Mouse (Mus musculus) forebrain, embryonic 11.5 days (tissue): ENCODE measurements around the gene Shisal2b. TPM values are rescaled to one million over a fixed set of nuclear protein-coding genes. Genes with fewer than 3 reads are reported as not detected.
"Not testable (repeated sequence)": the region's sequence is repeated elsewhere in the genome, so short reads cannot be mapped to it uniquely, and the experiment has no call there.

Experiments used
- ATAC-seq: fragments of 200-750 bp; cut with Nextera tagmentation; replicated peaks from 2 replicates; pipeline ENCODE4 v1.8.0; 2017; ENCODE audit warnings: moderate TSS enrichment; ENCODE audit not compliant: low FRiP score
- DNase-seq: peaks from one replicate; pipeline ENCODE4 v3.0.0-alpha.2; 2017; ENCODE audit warnings: low spot score
- H3K27ac ChIP-seq: fragments of 300-500 bp; sonication (generic); 2 replicates; pipeline ENCODE4 v1.5.1; 2014; ENCODE audit warnings: low read depth, low read length
- H3K27me3 ChIP-seq: fragments of 300-500 bp; sonication (generic); 2 replicates; pipeline ENCODE4 v1.6.1; 2014; ENCODE audit warnings: mild to moderate bottlenecking, low read length, mixed read lengths; ENCODE audit not compliant: control insufficient read depth, insufficient read depth
- H3K36me3 ChIP-seq: fragments of 300-500 bp; sonication (generic); 2 replicates; pipeline ENCODE4 v1.6.1; 2014; ENCODE audit warnings: mild to moderate bottlenecking, low read length, moderate library complexity, mixed read lengths; ENCODE audit not compliant: control insufficient read depth, insufficient read depth
- H3K4me1 ChIP-seq: fragments of 300-500 bp; sonication (generic); replicated peaks from 2 replicates; pipeline ENCODE4 v1.6.1; 2014; ENCODE audit warnings: low read length, mixed read lengths; ENCODE audit not compliant: control insufficient read depth, insufficient read depth
- H3K4me2 ChIP-seq: fragments of 300-500 bp; sonication (generic); 2 replicates; pipeline ENCODE4 v1.6.1; 2014; ENCODE audit warnings: low read depth, mild to moderate bottlenecking, low read length, moderate library complexity, mixed read lengths; ENCODE audit not compliant: severe bottlenecking
- H3K4me3 ChIP-seq: fragments of 300-500 bp; sonication (generic); 2 replicates; pipeline ENCODE4 v1.5.1; 2014; ENCODE audit warnings: low read depth, low read length
- H3K9ac ChIP-seq: fragments of 300-500 bp; sonication (generic); 2 replicates; pipeline ENCODE4 v1.6.1; 2014; ENCODE audit warnings: low read length
- H3K9me3 ChIP-seq: fragments of 300-500 bp; sonication (generic); 2 replicates; pipeline ENCODE4 v1.6.1; 2016; ENCODE audit warnings: low read length, mixed read lengths; ENCODE audit not compliant: control insufficient read depth
- WGBS: fragments of 180-500 bp; shearing (Covaris S2); extraction: QIAGEN DNeasy Blood & Tissue Kit; methylation state at CpG from one replicate; pipeline ENCODE4 v1.1.7; 2014; 5-methylcytosine and 5-hydroxymethylcytosine counted together
- polyA plus RNA-seq: library from polyadenylated mRNA; unstranded; fragments of >200 nt; fragmentation: Nextera tagmentation; extraction: Ambion mirVana; gene quantifications from 2 replicates; pipeline ENCODE4 v1.2.1, GENCODE M21; 2014

Shisal2b gene
- polyA plus RNA-seq = 0.43 and 0.80 TPM in 2 replicates

- peak; percentile 75 for DNase-seq
- 5% methylated on average over 35 of the region's 38 CpGs for WGBS
- no peaks in the 10 kb centered on the region for H3K36me3 ChIP-seq
- H3K27me3 ChIP-seq = no peaks in the 10 kb centered on the region; the same call in 1 of the 2 replicates
- peak; percentile 80 for ATAC-seq
- H3K9me3 ChIP-seq = no peaks in the 10 kb centered on the region
- H3K4me3 ChIP-seq = peak within 1 kb of the TSS; percentile 43
- H3K4me1 ChIP-seq = no peaks in the 10 kb centered on the region
- H3K9ac ChIP-seq = peak within 1 kb of the TSS; percentile 68
- H3K4me2 ChIP-seq = peak within 1 kb of the TSS; percentile 92
- H3K27ac ChIP-seq = no peak within 1 kb of the TSS
These were observed at the start of gene Shisal2b for GRCm38 (mm10) chr13:104863127-104863979. TSS of gene Shisal2b (minus strand) at chr13:104863893.

GRCm38 (mm10) chr13:104911626-104912025 lies 47.9 kb upstream of the Shisal2b start:
- H3K27me3 ChIP-seq, DNase-seq, H3K4me2 ChIP-seq, ATAC-seq, H3K27ac ChIP-seq, H3K9me3 ChIP-seq, H3K4me1 ChIP-seq, H3K36me3 ChIP-seq, H3K9ac ChIP-seq, H3K4me3 ChIP-seq: not testable (repeated sequence)
- 48% methylated on average over 5 of the region's 5 CpGs for WGBS

DNA sequence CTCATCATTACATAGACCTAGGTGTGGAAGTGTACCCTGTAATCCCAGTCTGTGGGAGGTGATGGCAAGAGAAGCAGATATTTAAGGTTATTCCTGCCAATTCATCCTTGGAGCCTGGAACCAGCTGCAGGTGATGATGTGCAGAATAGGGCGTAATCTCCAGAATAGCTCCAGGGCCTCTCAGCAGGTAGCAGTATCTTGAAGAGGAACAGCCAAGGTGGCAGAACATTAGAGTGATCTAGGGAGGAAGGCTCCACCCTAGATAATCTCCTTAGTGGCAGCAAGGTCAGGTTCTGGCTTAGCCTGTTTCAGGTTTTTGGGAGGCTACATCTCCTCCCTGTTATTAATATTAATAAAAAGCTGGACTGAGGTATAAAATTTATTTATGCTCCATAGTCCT lies 47.3 kb upstream of the Shisal2b start:
- not testable (repeated sequence) for H3K27me3 ChIP-seq, H3K4me2 ChIP-seq, H3K9me3 ChIP-seq, ATAC-seq, H3K4me1 ChIP-seq, H3K27ac ChIP-seq, H3K9ac ChIP-seq, H3K4me3 ChIP-seq, DNase-seq, H3K36me3 ChIP-seq
- 94% methylated on average over 1 of the region's 1 CpGs for WGBS

- no peak overlapping the region for H3K27ac ChIP-seq
- ATAC-seq (no peak), DNase-seq (no peak)
- 0 out of 2 replicates have a peak, but pooled peaks cover 3% of the 10 kb centered on the region for H3K4me1 ChIP-seq
- H3K9me3 ChIP-seq = no peaks in the 10 kb centered on the region
- no peaks in the 10 kb centered on the region for H3K27me3 ChIP-seq
- H3K4me3 ChIP-seq = no peak overlapping the region
- H3K4me2 ChIP-seq = no peak overlapping the region
- no peak overlapping the region for H3K9ac ChIP-seq
- 35% methylated on average over 7 of the region's 7 CpGs for WGBS
- H3K36me3 ChIP-seq = no peaks in the 10 kb centered on the region
These were observed 45.0 kb upstream of the Shisal2b start for GRCm38 (mm10) chr13:104908691-104909090.

GRCm38 (mm10) chr13:104894771-104895170 lies 31.1 kb upstream of the Shisal2b start:
- WGBS = 95% methylated on average over 1 of the region's 1 CpGs
- H3K36me3 ChIP-seq = no peaks in the 10 kb centered on the region
- H3K27ac ChIP-seq = no peak overlapping the region
- DNase-seq (no peak), ATAC-seq (no peak)
- no peak overlapping the region for H3K9ac ChIP-seq
- no peak overlapping the region for H3K4me3 ChIP-seq
- no peaks in the 10 kb centered on the region for H3K4me1 ChIP-seq
- no peaks in the 10 kb centered on the region for H3K27me3 ChIP-seq
- no peak overlapping the region for H3K4me2 ChIP-seq
- no peaks in the 10 kb centered on the region for H3K9me3 ChIP-seq

- H3K36me3 ChIP-seq = no peaks in the 10 kb centered on the region
- H3K9me3 ChIP-seq = no peaks in the 10 kb centered on the region
- H3K4me1 ChIP-seq = no peaks in the 10 kb centered on the region
- 79% methylated on average over 4 of the region's 4 CpGs for WGBS
- no peak overlapping the region for H3K9ac ChIP-seq
- H3K4me2 ChIP-seq = no peak overlapping the region
- H3K4me3 ChIP-seq = no peak overlapping the region
- no peaks in the 10 kb centered on the region for H3K27me3 ChIP-seq
- no peak for DNase-seq
- no peak for ATAC-seq
- no peak overlapping the region for H3K27ac ChIP-seq
These were observed 28.6 kb upstream of the Shisal2b start for GRCm38 (mm10) chr13:104892337-104892736.

DNA sequence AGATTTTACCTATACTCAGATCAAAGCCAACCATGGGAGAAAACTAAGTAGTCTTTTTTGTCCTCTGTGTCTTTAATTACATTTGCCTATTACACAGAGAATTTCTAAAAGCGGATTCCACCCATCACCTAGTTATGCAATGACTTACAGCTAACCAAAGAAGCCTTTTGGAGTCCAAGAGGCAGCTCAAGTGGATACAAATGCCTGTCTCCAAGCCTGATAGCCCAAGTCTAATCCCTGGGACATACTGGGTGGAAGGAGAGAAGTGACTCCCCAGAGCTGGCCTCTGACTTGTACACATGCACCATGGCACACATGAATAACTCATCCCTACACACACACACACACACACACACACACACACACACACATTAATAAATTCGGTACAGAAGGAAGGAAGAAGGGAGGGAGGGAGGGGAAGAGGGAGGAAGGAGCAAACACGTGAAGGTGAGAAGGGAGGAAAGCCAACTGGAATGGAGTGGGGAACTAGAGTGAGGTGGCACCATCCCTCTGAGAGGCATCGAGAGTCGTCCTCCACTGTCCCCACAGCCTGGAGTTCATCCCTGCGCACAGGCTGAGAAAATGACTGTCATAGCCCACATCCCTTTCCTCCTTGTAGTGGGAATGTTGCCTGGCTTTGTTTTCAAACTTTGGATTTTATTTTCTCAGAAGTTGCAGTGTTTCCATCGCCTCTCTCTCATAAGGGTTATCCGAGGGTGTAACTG lies 22.8 kb upstream of the Shisal2b start:
- 85% methylated on average over 8 of the region's 8 CpGs for WGBS
- Histone ChIP-seq H3K4me2 (no peak overlapping the region), H3K9ac (no peak overlapping the region), H3K27me3 (no peaks in the 10 kb centered on the region), H3K36me3 (no peaks in the 10 kb centered on the region), H3K27ac (no peak overlapping the region), H3K4me3 (no peak overlapping the region), H3K9me3 (no peaks in the 10 kb centered on the region), H3K4me1 (no peaks in the 10 kb centered on the region)
- DNase-seq (no peak), ATAC-seq (no peak)

GRCm38 (mm10) chr13:104883566-104884249 lies 20.0 kb upstream of the Shisal2b start:
- Histone ChIP-seq H3K9ac (no peak overlapping the region), H3K9me3 (no peaks in the 10 kb centered on the region), H3K27me3 (no peaks in the 10 kb centered on the region), H3K4me3 (no peak overlapping the region), H3K36me3 (no peaks in the 10 kb centered on the region), H3K27ac (no peak overlapping the region), H3K4me1 (no peaks in the 10 kb centered on the region), H3K4me2 (no peak overlapping the region)
- DNase-seq = no peak
- WGBS = 27% methylated on average over 16 of the region's 16 CpGs
- ATAC-seq = peak; percentile 87
